Mouse (Mus musculus) forebrain, embryonic 10.5 days (tissue): ENCODE data around the gene Elane. TPM values are rescaled to one million over a fixed set of nuclear protein-coding genes. Genes with fewer than 3 reads are reported as not detected.
"Not testable (repeated sequence)": the region's sequence is repeated elsewhere in the genome, so short reads cannot be mapped to it uniquely, and the experiment has no call there.

Source experiments
- DNase-seq: peaks from one replicate; pipeline ENCODE4 v3.0.0-alpha.2; 2017; ENCODE audit warnings: low spot score; ENCODE audit errors: extremely low spot score
- H3K27ac ChIP-seq: fragments of 300-500 bp; sonication (generic); 2 replicates; pipeline ENCODE4 v1.5.1; 2016; ENCODE audit warnings: mild to moderate bottlenecking
- H3K27me3 ChIP-seq: fragments of 300-500 bp; sonication (generic); 2 replicates; pipeline ENCODE4 v1.6.1; 2016; ENCODE audit warnings: mild to moderate bottlenecking; ENCODE audit not compliant: poor library complexity, severe bottlenecking
- H3K36me3 ChIP-seq: fragments of 300-500 bp; sonication (generic); replicated peaks from 2 replicates; pipeline ENCODE4 v1.6.1; 2016; ENCODE audit warnings: mild to moderate bottlenecking, moderate library complexity
- H3K4me1 ChIP-seq: fragments of 300-500 bp; sonication (generic); 2 replicates; pipeline ENCODE4 v1.6.1; 2016
- H3K4me3 ChIP-seq: fragments of 300-500 bp; sonication (generic); 2 replicates; pipeline ENCODE4 v1.5.1; 2016; ENCODE audit warnings: mild to moderate bottlenecking, moderate library complexity
- H3K9me3 ChIP-seq: fragments of 300-500 bp; sonication (generic); 2 replicates; pipeline ENCODE4 v1.6.1; 2016; ENCODE audit warnings: mild to moderate bottlenecking, moderate library complexity
- WGBS: fragments of 180-500 bp; shearing (Covaris S2); methylation state at CpG from one replicate; pipeline ENCODE4 v1.1.7; 2016; 5-methylcytosine and 5-hydroxymethylcytosine counted together
- polyA plus RNA-seq: library from polyadenylated mRNA; unstranded; fragments of >200 nt; fragmentation: Nextera tagmentation; extraction: Ambion mirVana; gene quantifications from 2 replicates; pipeline ENCODE4 v1.2.1, GENCODE M21; 2016

Gene Elane
- polyA plus RNA-seq, 1 experiment from 2014 or later = not detected

- Histone ChIP-seq H3K4me1 (peaks cover 10% of the 10 kb centered on the region), H3K27me3 (peaks cover 84% of the 10 kb centered on the region), H3K36me3 (peaks cover 33% of the 10 kb centered on the region)
- not testable (repeated sequence) for H3K4me3 ChIP-seq, H3K9me3 ChIP-seq, H3K27ac ChIP-seq
- 47% methylated on average over 22 of the region's 22 CpGs for WGBS
- DNase-seq = peak; percentile 85
Measured at GRCm38 (mm10) chr10:79892451-79893118, 6.5 kb downstream of the Elane start.

- Histone ChIP-seq H3K36me3 (peaks cover 60% of the 10 kb centered on the region), H3K27me3 (peaks cover 94% of the 10 kb centered on the region)
Measured at GRCm38 (mm10) chr10:79896306-79896705, 10.3 kb downstream of the Elane start.

GRCm38 (mm10) chr10:79896814-79897213 lies 10.8 kb downstream of the Elane start:
- H3K4me1 ChIP-seq = peaks cover 29% of the 10 kb centered on the region
- H3K27me3 ChIP-seq = peaks cover 94% of the 10 kb centered on the region
- WGBS = 88% methylated on average over 13 of the region's 13 CpGs
- no peaks in the 10 kb centered on the region for H3K9me3 ChIP-seq
- peaks cover 65% of the 10 kb centered on the region for H3K36me3 ChIP-seq
- DNase-seq = no peak
- H3K27ac ChIP-seq = no peak overlapping the region
- no peak overlapping the region for H3K4me3 ChIP-seq

More at GRCm38 (mm10) chr10:79896306-79896705, 10.3 kb downstream of the Elane start:
- WGBS = 96% methylated on average over 16 of the region's 16 CpGs
- no peak for DNase-seq
- H3K27ac ChIP-seq = no peak overlapping the region
- peaks cover 23% of the 10 kb centered on the region for H3K4me1 ChIP-seq
- H3K9me3 ChIP-seq = no peaks in the 10 kb centered on the region
- no peak overlapping the region for H3K4me3 ChIP-seq

- Histone ChIP-seq H3K9me3 (no peaks in the 10 kb centered on the region), H3K36me3 (peaks cover 73% of the 10 kb centered on the region), H3K4me3 (no peak overlapping the region), H3K27ac (no peak overlapping the region), H3K27me3 (peaks cover 97% of the 10 kb centered on the region), H3K4me1 (peaks cover 29% of the 10 kb centered on the region)
- WGBS = 49% methylated on average over 20 of the region's 20 CpGs
- no peak for DNase-seq
Measured at GRCm38 (mm10) chr10:79897316-79898245, 11.5 kb downstream of the Elane start.

- 0 out of 2 replicates have a peak overlapping the region, but pooled peaks have one; percentile 40 for H3K27ac ChIP-seq
- H3K4me3 ChIP-seq = no peak overlapping the region
- H3K36me3 ChIP-seq = peaks cover 89% of the 10 kb centered on the region
- peak; percentile 60 for DNase-seq
- H3K27me3 ChIP-seq = peaks cover 99% of the 10 kb centered on the region
- WGBS = 4% methylated on average over 2 of the region's 2 CpGs
- peaks cover 25% of the 10 kb centered on the region for H3K4me1 ChIP-seq
- H3K9me3 ChIP-seq = 0 out of 2 replicates have a peak, but pooled peaks cover 3% of the 10 kb centered on the region
Measured at GRCm38 (mm10) chr10:79900951-79901410, 14.9 kb downstream of the Elane start.

GRCm38 (mm10) chr10:79906712-79907111 lies 20.7 kb downstream of the Elane start:
- Histone ChIP-seq H3K9me3 (0 out of 2 replicates have a peak, but pooled peaks cover 3% of the 10 kb centered on the region), H3K27me3 (peaks cover 60% of the 10 kb centered on the region), H3K36me3 (peaks cover 68% of the 10 kb centered on the region), H3K4me1 (peaks cover 20% of the 10 kb centered on the region), H3K27ac (no peak overlapping the region), H3K4me3 (peak overlapping the region; percentile 9; the same call in 1 of the 2 replicates)
- 95% methylated on average over 9 of the region's 9 CpGs for WGBS
- DNase-seq = no peak

GRCm38 (mm10) chr10:79907415-79907814 lies 21.4 kb downstream of the Elane start:
- no peak for DNase-seq
- Histone ChIP-seq H3K36me3 (peaks cover 68% of the 10 kb centered on the region), H3K9me3 (0 out of 2 replicates have a peak, but pooled peaks cover 3% of the 10 kb centered on the region), H3K4me1 (peaks cover 21% of the 10 kb centered on the region), H3K4me3 (peak overlapping the region; percentile 73), H3K27ac (0 out of 2 replicates have a peak overlapping the region, but pooled peaks have one; percentile 25), H3K27me3 (peaks cover 55% of the 10 kb centered on the region)
- 94% methylated on average over 10 of the region's 10 CpGs for WGBS

GRCm38 (mm10) chr10:79908167-79909091 lies 22.4 kb downstream of the Elane start, which contains the start of gene Med16:
Gene Med16, minus strand, starts transcription at chr10:79908923.
- 2% methylated on average over 52 of the region's 52 CpGs for WGBS
- Histone ChIP-seq H3K27me3 (peaks cover 45% of the 10 kb centered on the region), H3K27ac (peak within 1 kb of the TSS; percentile 99), H3K4me3 (peak within 1 kb of the TSS; percentile 73), H3K36me3 (peaks cover 67% of the 10 kb centered on the region), H3K4me1 (peaks cover 24% of the 10 kb centered on the region), H3K9me3 (0 out of 2 replicates have a peak, but pooled peaks cover under 1% of the 10 kb centered on the region)
- DNase-seq = peak; percentile 98

- 24% methylated on average over 14 of the region's 14 CpGs for WGBS
- Histone ChIP-seq H3K27ac (peak overlapping the region; percentile 99), H3K36me3 (peaks cover 58% of the 10 kb centered on the region)
Measured at GRCm38 (mm10) chr10:79909092-79909922, 23.3 kb downstream of the Elane start.

GRCm38 (mm10) chr10:79910556-79910955 lies 24.5 kb downstream of the Elane start, which contains the start of gene Gm26602:
Gene Gm26602, plus strand, starts transcription at chr10:79910856.
- H3K27ac ChIP-seq = peak within 1 kb of the TSS; percentile 99; the same call in 1 of the 2 replicates
- 92% methylated on average over 4 of the region's 4 CpGs for WGBS
- no peak for DNase-seq
- H3K36me3 ChIP-seq = peaks cover 45% of the 10 kb centered on the region
- peaks cover 32% of the 10 kb centered on the region for H3K27me3 ChIP-seq
- H3K9me3 ChIP-seq = no peaks in the 10 kb centered on the region
- 0 out of 2 replicates have a peak within 1 kb of the TSS, but pooled peaks have one; percentile 1 for H3K4me3 ChIP-seq
- H3K4me1 ChIP-seq = peaks cover 45% of the 10 kb centered on the region

More at GRCm38 (mm10) chr10:79909092-79909922, 23.3 kb downstream of the Elane start:
- H3K4me3 ChIP-seq = peak overlapping the region; percentile 73
- H3K9me3 ChIP-seq = no peaks in the 10 kb centered on the region
- H3K4me1 ChIP-seq = peaks cover 33% of the 10 kb centered on the region
- peaks cover 38% of the 10 kb centered on the region for H3K27me3 ChIP-seq
- DNase-seq = peak; percentile 57

GRCm38 (mm10) chr10:79912412-79912811 lies 26.4 kb downstream of the Elane start:
- H3K36me3 ChIP-seq = peaks cover 30% of the 10 kb centered on the region
- H3K4me3 ChIP-seq = no peak overlapping the region; the same call in 1 of the 2 replicates
- peaks cover 21% of the 10 kb centered on the region for H3K27me3 ChIP-seq
- no peak overlapping the region for H3K27ac ChIP-seq
- WGBS = 67% methylated on average over 20 of the region's 20 CpGs
- peaks cover 62% of the 10 kb centered on the region for H3K4me1 ChIP-seq
- no peaks in the 10 kb centered on the region for H3K9me3 ChIP-seq
- no peak for DNase-seq
